ENCODE assay signal across 8 mouse cellular contexts in genomic region chr17:3498086-3498485, GRCm38 (mm10). TPM values are rescaled to one million over a fixed set of nuclear protein-coding genes. Genes with fewer than 3 reads are reported as not detected.
A peak's percentile ranks its signal among the peaks of the same experiment; 100 is the strongest.
DNase-seq lines count a peak whose midpoint lies in the region; ATAC-seq and TF ChIP-seq lines count a peak whose summit lies in the region.
"Had no signal": no experiment of that assay in that cellular context is flagged by ENCODE, and none has a peak within 500 bp of the region (broad histone marks: within the 10 kb centered on the region; RNA-seq: fewer than 3 reads in every experiment).

No protein-coding gene starts in this region.

- peaks cover 8% of the 10 kb centered on the region; the same call in 1 of the 2 replicates for H3K4me1 ChIP-seq in kidney, embryonic 16.5 days (ENCODE audit: insufficient read depth, low read length)
- H3K4me1 ChIP-seq: lung, embryonic 15.5 days had no signal

- no peak overlapping the region for H3K4me2 ChIP-seq in kidney, embryonic 16.5 days (replicated peaks; ENCODE audit: low read depth, low read length)
- H3K4me2 ChIP-seq: lung, embryonic 15.5 days had no signal

- H3K9ac ChIP-seq in kidney, embryonic 16.5 days (replicated peaks; ENCODE audit: low read length): no peak overlapping the region
- H3K9ac ChIP-seq: lung, embryonic 15.5 days had no signal

- H3K27me3 ChIP-seq in kidney, embryonic 16.5 days (ENCODE audit: insufficient read depth, low read length): no peaks in the 10 kb centered on the region
- no peaks in the 10 kb centered on the region for H3K27me3 ChIP-seq in C2C12 (ENCODE audit: control insufficient read depth, insufficient read depth, insufficient read length)
- H3K27me3 ChIP-seq: lung, embryonic 15.5 days had no signal

- no peak for ATAC-seq in kidney, embryonic 16.5 days (ENCODE audit: low FRiP score, low TSS enrichment)
- ATAC-seq in inflammation-experienced regulatory T-cells, adult 6 months: no peak

- peak; percentile 11 for TF ChIP-seq CTCF in C2C12 (IDR thresholded peaks at IDR 0.05; ENCODE audit: control insufficient read depth, insufficient read depth, insufficient read length)

- no peaks in the 10 kb centered on the region for H3K79me3 ChIP-seq in C2C12 (ENCODE audit: low read depth)

- peak; percentile 19 for DNase-seq in kidney, adult 18-20 months
- DNase-seq in 3T3-L1 (ENCODE audit: low read depth, low spot score): peak; percentile 65
- peak; percentile 63 for DNase-seq in embryo, embryonic 11 days
- DNase-seq in lung, postnatal 4 days: peak; percentile 32 to 56

- no peak overlapping the region for H3ac ChIP-seq in C2C12 (ENCODE audit: control insufficient read depth, insufficient read length, low read depth)

- no peaks in the 10 kb centered on the region for H3K79me2 ChIP-seq in C2C12 (ENCODE audit: control insufficient read depth, insufficient read depth)

- no peak overlapping the region for H3K4me3 ChIP-seq in kidney, embryonic 16.5 days (ENCODE audit: low read length)
- no peak overlapping the region for H3K4me3 ChIP-seq in C2C12 (ENCODE audit: insufficient read depth, poor library complexity, severe bottlenecking)
- H3K4me3 ChIP-seq: lung, embryonic 15.5 days had no signal

- no peak overlapping the region for H3K27ac ChIP-seq in kidney, embryonic 16.5 days (ENCODE audit: low read length)
- H3K27ac ChIP-seq: lung, embryonic 15.5 days had no signal

- H3K36me3 ChIP-seq in kidney, embryonic 16.5 days (ENCODE audit: insufficient read depth, low read length): no peaks in the 10 kb centered on the region
- H3K36me3 ChIP-seq in C2C12 (ENCODE audit: control insufficient read depth, insufficient read depth): peaks cover 55% of the 10 kb centered on the region
- H3K36me3 ChIP-seq: lung, embryonic 15.5 days had no signal

- WGBS in kidney, embryonic 16.5 days: 25% methylated on average over 3 of the region's 3 CpGs

- H3K9me3 ChIP-seq in kidney, embryonic 16.5 days (ENCODE audit: low read length): no peaks in the 10 kb centered on the region
- H3K9me3 ChIP-seq: lung, embryonic 15.5 days had no signal

TF ChIP-seq in C2C12, 6 proteins besides CTCF, POLR2A, EP300 and RAD21:
- TF ChIP-seq CEBPB (IDR thresholded peaks at IDR 0.05; ENCODE audit: low read depth) (no peak), USF1 (IDR thresholded peaks at IDR 0.05; ENCODE audit: low read depth) (no peak), MAX (IDR thresholded peaks at IDR 0.05) (no peak), MYOG (IDR thresholded peaks at IDR 0.05; ENCODE audit: control insufficient read depth, extremely low read depth, insufficient read length) (no peak), FOSL1 (IDR thresholded peaks at IDR 0.05; ENCODE audit: insufficient read depth, low read length, poor library complexity, severe bottlenecking) (no peak), MYOD1 (IDR thresholded peaks at IDR 0.05; ENCODE audit: control insufficient read depth, insufficient read length, low read depth) (no peak)

RNA-seq across cellular contexts. Expression of gene Cldn20, which starts 34.3 kb away (rescaled TPM):
- not detected in 2 replicates for polyA plus RNA-seq in kidney, embryonic 16.5 days (2015; fragmentation: Nextera tagmentation; extraction: Ambion mirVana)
- 0.12 TPM for polyA plus RNA-seq in C2C12 (2012; fragmentation: generic; extraction: Trizol)
- not detected for polyA plus RNA-seq in inflammation-experienced regulatory T-cells, adult 6 months (2017; shearing (Covaris generic))

RNA-seq across cellular contexts. Expression of gene Tfb1m, which starts 59.5 kb away (rescaled TPM):
- polyA plus RNA-seq in kidney, embryonic 16.5 days (2015; fragmentation: Nextera tagmentation; extraction: Ambion mirVana): 15.2 and 16.0 TPM in 2 replicates
- 4.3 TPM for polyA plus RNA-seq in C2C12 (2012; fragmentation: generic; extraction: Trizol)
- 10 to 100 TPM in 1 of 3 experiments, 1 to 10 TPM in 2; 7.9 to 10.4 (median 9.4) TPM for polyA plus RNA-seq in inflammation-experienced regulatory T-cells, adult 6 months (2017; shearing (Covaris generic))
